Mouse (Mus musculus): ENCODE results near the gene Efl1. TPM values are rescaled to one million over a fixed set of nuclear protein-coding genes. Genes with fewer than 3 reads are reported as not detected.

Gene Efl1
- polyA plus RNA-seq, 1 experiment, result 10.3 TPM

- TF ChIP-seq CTCF (IDR thresholded peaks at IDR 0.05; ENCODE audit: low read depth, low read length) (no peak), POLR2A (IDR thresholded peaks at IDR 0.05; ENCODE audit: borderline replicate concordance, low read depth, low read length) (no peak)
- no peaks in the 10 kb centered on the region for H3K4me1 ChIP-seq (ENCODE audit: control insufficient read depth, insufficient read depth, low read length)
- no peak overlapping the region for H3K27ac ChIP-seq (ENCODE audit: insufficient read depth, low read depth, low read length)
- H3K4me3 ChIP-seq (ENCODE audit: insufficient read depth, low read length), result no peak overlapping the region
Observed at GRCm38 (mm10) chr7:82676834-82677233, 28.4 kb downstream of the Efl1 start.

- H3K27ac ChIP-seq (ENCODE audit: insufficient read depth, low read depth, low read length), result no peak overlapping the region
- TF ChIP-seq POLR2A (IDR thresholded peaks at IDR 0.05; ENCODE audit: borderline replicate concordance, low read depth, low read length), result no peak
- TF ChIP-seq CTCF (IDR thresholded peaks at IDR 0.05; ENCODE audit: low read depth, low read length), result no peak
- no peak overlapping the region for H3K4me3 ChIP-seq (ENCODE audit: insufficient read depth, low read length)
- no peaks in the 10 kb centered on the region for H3K4me1 ChIP-seq (ENCODE audit: control insufficient read depth, insufficient read depth, low read length)
Observed at GRCm38 (mm10) chr7:82679901-82680300, 31.5 kb downstream of the Efl1 start.

- TF ChIP-seq CTCF (IDR thresholded peaks at IDR 0.05; ENCODE audit: low read depth, low read length), result no peak
- TF ChIP-seq POLR2A (IDR thresholded peaks at IDR 0.05; ENCODE audit: borderline replicate concordance, low read depth, low read length), result no peak
- Histone ChIP-seq H3K27ac (ENCODE audit: insufficient read depth, low read depth, low read length) (peak overlapping the region; percentile 35; the same call in 1 of the 2 replicates), H3K4me3 (ENCODE audit: insufficient read depth, low read length) (no peak overlapping the region), H3K4me1 (ENCODE audit: control insufficient read depth, insufficient read depth, low read length) (peaks cover 38% of the 10 kb centered on the region)
Observed at GRCm38 (mm10) chr7:82688736-82689135, 40.3 kb downstream of the Efl1 start.

GRCm38 (mm10) chr7:82691021-82691738 is 42.8 kb downstream of the Efl1 start:
- peak overlapping the region; percentile 8 for H3K4me3 ChIP-seq (ENCODE audit: insufficient read depth, low read length)
- peaks cover 35% of the 10 kb centered on the region for H3K4me1 ChIP-seq (ENCODE audit: control insufficient read depth, insufficient read depth, low read length)
- H3K27ac ChIP-seq (ENCODE audit: insufficient read depth, low read depth, low read length), result peak overlapping the region; percentile 17
- TF ChIP-seq POLR2A (IDR thresholded peaks at IDR 0.05; ENCODE audit: borderline replicate concordance, low read depth, low read length) (no peak), CTCF (IDR thresholded peaks at IDR 0.05; ENCODE audit: low read depth, low read length) (no peak)

GRCm38 (mm10) chr7:82697668-82698067 is 49.3 kb downstream of the Efl1 start:
- TF ChIP-seq CTCF (IDR thresholded peaks at IDR 0.05; ENCODE audit: low read depth, low read length) (peak; percentile 50; the same call in 1 of the 2 replicates), POLR2A (IDR thresholded peaks at IDR 0.05; ENCODE audit: borderline replicate concordance, low read depth, low read length) (no peak)
- no peak overlapping the region for H3K4me3 ChIP-seq (ENCODE audit: insufficient read depth, low read length)

GRCm38 (mm10) chr7:82698968-82699367 is 50.6 kb downstream of the Efl1 start:
- Histone ChIP-seq H3K27ac (ENCODE audit: insufficient read depth, low read depth, low read length) (no peak overlapping the region), H3K4me1 (ENCODE audit: control insufficient read depth, insufficient read depth, low read length) (no peaks in the 10 kb centered on the region), H3K4me3 (ENCODE audit: insufficient read depth, low read length) (no peak overlapping the region)
- TF ChIP-seq POLR2A (IDR thresholded peaks at IDR 0.05; ENCODE audit: borderline replicate concordance, low read depth, low read length) (no peak), CTCF (IDR thresholded peaks at IDR 0.05; ENCODE audit: low read depth, low read length) (no peak)

More at GRCm38 (mm10) chr7:82697668-82698067, 49.3 kb downstream of the Efl1 start:
- Histone ChIP-seq H3K4me1 (ENCODE audit: control insufficient read depth, insufficient read depth, low read length) (no peaks in the 10 kb centered on the region), H3K27ac (ENCODE audit: insufficient read depth, low read depth, low read length) (no peak overlapping the region)

- Histone ChIP-seq H3K27ac (ENCODE audit: insufficient read depth, low read depth, low read length) (no peak overlapping the region), H3K4me3 (ENCODE audit: insufficient read depth, low read length) (no peak overlapping the region), H3K4me1 (ENCODE audit: control insufficient read depth, insufficient read depth, low read length) (peaks cover 3% of the 10 kb centered on the region)
- no peak for TF ChIP-seq CTCF (IDR thresholded peaks at IDR 0.05; ENCODE audit: low read depth, low read length)
- no peak for TF ChIP-seq POLR2A (IDR thresholded peaks at IDR 0.05; ENCODE audit: borderline replicate concordance, low read depth, low read length)
Observed at GRCm38 (mm10) chr7:82702384-82703343, 54.2 kb downstream of the Efl1 start.

- TF ChIP-seq CTCF (IDR thresholded peaks at IDR 0.05; ENCODE audit: low read depth, low read length) (no peak), POLR2A (IDR thresholded peaks at IDR 0.05; ENCODE audit: borderline replicate concordance, low read depth, low read length) (no peak)
- no peak overlapping the region for H3K4me3 ChIP-seq (ENCODE audit: insufficient read depth, low read length)
- no peak overlapping the region for H3K27ac ChIP-seq (ENCODE audit: insufficient read depth, low read depth, low read length)
- H3K4me1 ChIP-seq (ENCODE audit: control insufficient read depth, insufficient read depth, low read length), result peaks cover 3% of the 10 kb centered on the region
Observed at GRCm38 (mm10) chr7:82709172-82709571, 60.8 kb downstream of the Efl1 start.

GRCm38 (mm10) chr7:82715210-82715911 is 66.9 kb downstream of the Efl1 start:
- H3K4me3 ChIP-seq (ENCODE audit: insufficient read depth, low read length), result no peak overlapping the region
- H3K27ac ChIP-seq (ENCODE audit: insufficient read depth, low read depth, low read length), result no peak overlapping the region
- TF ChIP-seq POLR2A (IDR thresholded peaks at IDR 0.05; ENCODE audit: borderline replicate concordance, low read depth, low read length), result no peak
- H3K4me1 ChIP-seq (ENCODE audit: control insufficient read depth, insufficient read depth, low read length), result no peaks in the 10 kb centered on the region

Data from bone marrow macrophage, adult 2 months (primary cell).